Comparison of ENCODE assay signal across 13 mouse cellular contexts in the genomic region with DNA sequence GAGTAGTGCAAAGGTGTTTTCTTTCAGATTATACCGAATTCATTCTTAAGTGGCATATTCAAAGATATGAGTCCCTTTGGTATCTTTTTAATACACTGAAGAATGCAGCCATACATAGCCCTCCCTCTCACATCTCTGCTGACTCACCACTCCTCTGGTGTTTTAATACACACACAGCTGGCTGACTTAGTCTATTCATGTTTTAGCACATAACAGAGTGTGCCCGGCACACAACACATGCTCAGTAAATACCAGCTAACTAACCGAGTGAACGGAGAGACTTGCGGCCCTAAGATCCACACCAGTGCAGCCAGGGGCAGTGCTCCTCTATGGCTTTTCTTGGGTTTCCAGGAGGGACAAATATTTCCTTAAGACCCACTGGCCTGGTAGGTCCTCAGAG. TPM values are rescaled to one million over a fixed set of nuclear protein-coding genes. Genes with fewer than 3 reads are reported as not detected.
A peak's percentile ranks its signal among the peaks of the same experiment; 100 is the strongest.
DNase-seq lines count a peak whose midpoint lies in the region; ATAC-seq and TF ChIP-seq lines count a peak whose summit lies in the region.
"Had no signal": no experiment of that assay in that cellular context is flagged by ENCODE, and none has a peak within 500 bp of the region (broad histone marks: within the 10 kb centered on the region; RNA-seq: fewer than 3 reads in every experiment).

No protein-coding gene starts in this region.

- no peak for TF ChIP-seq POLR2A in cortical plate, adult 2 months (IDR thresholded peaks at IDR 0.05; ENCODE audit: extremely low read depth, insufficient read depth, low read length)

- 0 out of 2 replicates have a peak overlapping the region, but pooled peaks have one; percentile 5 for H3K4me2 ChIP-seq in heart, embryonic 12.5 days
- H3K4me2 ChIP-seq: liver, embryonic 15.5 days had no signal

- no peak for ATAC-seq in heart, embryonic 12.5 days (ENCODE audit: insufficient number of reproducible peaks, low FRiP score)
- ATAC-seq: hindbrain, embryonic 16.5 days had no signal

- peaks cover 9% of the 10 kb centered on the region for H3K36me3 ChIP-seq in heart, embryonic 12.5 days

- H3K4me3 ChIP-seq in heart, embryonic 12.5 days = no peak overlapping the region
- no peak overlapping the region for H3K4me3 ChIP-seq in cortical plate, adult 2 months (ENCODE audit: insufficient read depth, low read length)
- H3K4me3 ChIP-seq: liver, embryonic 15.5 days had no signal

- no peaks in the 10 kb centered on the region for H3K27me3 ChIP-seq in heart, embryonic 12.5 days (replicated peaks)
- H3K27me3 ChIP-seq: liver, embryonic 15.5 days had no signal

- TF ChIP-seq CTCF in cortical plate, adult 2 months (IDR thresholded peaks at IDR 0.05; ENCODE audit: extremely low read depth, insufficient read depth, low read length) = no peak

- H3K4me1 ChIP-seq in heart, embryonic 12.5 days (replicated peaks) = peaks cover 16% of the 10 kb centered on the region
- H3K4me1 ChIP-seq in cortical plate, adult 2 months (ENCODE audit: control insufficient read depth, insufficient read depth, low read length) = peaks cover 11% of the 10 kb centered on the region
- H3K4me1 ChIP-seq: liver, embryonic 15.5 days had no signal

- H3K9ac ChIP-seq in heart, embryonic 12.5 days = no peak overlapping the region
- H3K9ac ChIP-seq: liver, embryonic 15.5 days had no signal

- no peak overlapping the region for H3K27ac ChIP-seq in heart, embryonic 12.5 days (ENCODE audit: poor library complexity, severe bottlenecking)
- H3K27ac ChIP-seq in cortical plate, adult 2 months (ENCODE audit: insufficient read depth, low read length) = peak overlapping the region; percentile 66; the same call in 1 of the 2 replicates
- H3K27ac ChIP-seq: liver, embryonic 15.5 days had no signal

- H3K9me3 ChIP-seq in heart, embryonic 12.5 days (replicated peaks) = peaks cover 6% of the 10 kb centered on the region
- H3K9me3 ChIP-seq: liver, embryonic 15.5 days had no signal

- DNase-seq in heart, adult 9 months (ENCODE audit: low spot score in 2 of 2) = no peak
- peak; percentile 60 for DNase-seq in layer of hippocampus, adult 9-11 months
- DNase-seq in layer of hippocampus, postnatal 36 days = no peak
- peak; percentile 57 for DNase-seq in NIH3T3 (ENCODE audit: low read depth)
- no peak for DNase-seq in urinary bladder, adult 2 months (ENCODE audit: low spot score)
- DNase-seq: cerebellum, adult 9-10 months; kidney, adult 8-10 months; lung, postnatal 36 days; thymus, postnatal 14 days had no signal

- 70% methylated on average over 5 of the region's 5 CpGs for WGBS in heart, embryonic 12.5 days

RNA-seq across cellular contexts. Expression of a gene that starts 20.3 kb away (rescaled TPM):
- 5.4 and 6.9 TPM in 2 replicates for polyA plus RNA-seq in heart, embryonic 12.5 days (2016; fragmentation: Nextera tagmentation; extraction: Ambion mirVana)
- total RNA-seq in layer of hippocampus, postnatal 36 days (2021) = 10 to 100 TPM; 28.7 to 36.1 TPM
- 9.5 and 10.2 TPM in 2 replicates for polyA plus RNA-seq in cortical plate, adult 2 months (2012; rRNA removed)
- 2.1 and 2.9 TPM in 2 replicates for polyA plus RNA-seq in urinary bladder, adult 2 months (2012; rRNA removed)

RNA-seq across cellular contexts. Expression of a gene that starts 35.3 kb away (rescaled TPM):
- 21.7 and 22.9 TPM in 2 replicates for polyA plus RNA-seq in heart, embryonic 12.5 days (2016; fragmentation: Nextera tagmentation; extraction: Ambion mirVana)
- 10 to 100 TPM; 20.8 to 24.0 TPM for total RNA-seq in layer of hippocampus, postnatal 36 days (2021)
- polyA plus RNA-seq in cortical plate, adult 2 months (2012; rRNA removed) = 25.7 and 26.0 TPM in 2 replicates
- polyA plus RNA-seq in urinary bladder, adult 2 months (2012; rRNA removed) = 33.7 and 34.2 TPM in 2 replicates

RNA-seq across cellular contexts. Expression of a gene that starts 35.5 kb away (rescaled TPM):
- polyA plus RNA-seq in heart, embryonic 12.5 days (2016; fragmentation: Nextera tagmentation; extraction: Ambion mirVana) = 0.10 and 0.19 TPM in 2 replicates
- total RNA-seq in layer of hippocampus, postnatal 36 days (2021) = under 1 TPM in 1 of 2 experiments, not detected in 1; 0.28 TPM
- polyA plus RNA-seq in cortical plate, adult 2 months (2012; rRNA removed) = 0.28 and 0.48 TPM in 2 replicates
- polyA plus RNA-seq in urinary bladder, adult 2 months (2012; rRNA removed) = 1.7 and 1.8 TPM in 2 replicates

RNA-seq across cellular contexts. Expression of a gene that starts 56.0 kb away (rescaled TPM):
- 131 and 136 TPM in 2 replicates for polyA plus RNA-seq in heart, embryonic 12.5 days (2016; fragmentation: Nextera tagmentation; extraction: Ambion mirVana)
- 10 to 100 TPM; 72.3 to 78.0 TPM for total RNA-seq in layer of hippocampus, postnatal 36 days (2021)
- polyA plus RNA-seq in cortical plate, adult 2 months (2012; rRNA removed) = 54.9 and 59.1 TPM in 2 replicates
- 63.3 and 68.0 TPM in 2 replicates for polyA plus RNA-seq in urinary bladder, adult 2 months (2012; rRNA removed)

Comparison
In these comparisons a context has a peak if more than half of its experiments do, and no peak if none do; other contexts are left out.
1. DNase-seq: peak in layer of hippocampus, adult 9-11 months (single experiment) and NIH3T3 (single experiment); none in heart, adult 9 months (0 of 2), layer of hippocampus, postnatal 36 days (0 of 2) and urinary bladder, adult 2 months (single experiment).